Mouse (Mus musculus) forebrain, embryonic 16.5 days (tissue): ENCODE results near the gene Pask. TPM values are rescaled to one million over a fixed set of nuclear protein-coding genes. Genes with fewer than 3 reads are reported as not detected.

ENCODE experiments used
- ATAC-seq: fragments of 200-750 bp; cut with Nextera tagmentation; 2 replicates; pipeline ENCODE4 v1.8.0; 2017; ENCODE audit warnings: mild to moderate bottlenecking, moderate library complexity
- H3K27ac ChIP-seq: fragments of 300-500 bp; sonication (generic); 2 replicates; pipeline ENCODE4 v1.5.1; 2014; ENCODE audit warnings: low read length, control low read depth
- H3K27me3 ChIP-seq: fragments of 300-500 bp; sonication (generic); replicated peaks from 2 replicates; pipeline ENCODE4 v1.6.1; 2014; ENCODE audit warnings: low read length; ENCODE audit not compliant: control insufficient read depth, insufficient read depth
- H3K36me3 ChIP-seq: fragments of 300-500 bp; sonication (generic); 2 replicates; pipeline ENCODE4 v1.6.1; 2014; ENCODE audit not compliant: control insufficient read depth, insufficient read depth
- H3K4me1 ChIP-seq: fragments of 300-500 bp; sonication (generic); replicated peaks from 2 replicates; pipeline ENCODE4 v1.6.1; 2014; ENCODE audit warnings: low read length; ENCODE audit not compliant: control insufficient read depth, insufficient read depth
- H3K4me2 ChIP-seq: fragments of 300-500 bp; sonication (generic); 2 replicates; pipeline ENCODE4 v1.6.1; 2014; ENCODE audit warnings: mild to moderate bottlenecking, low read length, control low read depth
- H3K4me3 ChIP-seq: fragments of 300-500 bp; sonication (generic); replicated peaks from 2 replicates; pipeline ENCODE4 v1.5.1; 2014; ENCODE audit warnings: mild to moderate bottlenecking, low read length, control low read depth
- H3K9ac ChIP-seq: fragments of 300-500 bp; sonication (generic); replicated peaks from 2 replicates; pipeline ENCODE4 v1.6.1; 2014; ENCODE audit warnings: low read depth, low read length, control low read depth
- H3K9me3 ChIP-seq: fragments of 300-500 bp; sonication (generic); 2 replicates; pipeline ENCODE4 v1.6.1; 2016; ENCODE audit warnings: low read length; ENCODE audit not compliant: control insufficient read depth
- WGBS: fragments of 180-500 bp; shearing (Covaris S2); extraction: QIAGEN DNeasy Blood & Tissue Kit; methylation state at CpG from one replicate; pipeline ENCODE4 v1.1.7; 2014; 5-methylcytosine and 5-hydroxymethylcytosine counted together
- polyA plus RNA-seq: library from polyadenylated mRNA; unstranded; fragments of >200 nt; fragmentation: Nextera tagmentation; extraction: Ambion mirVana; gene quantifications from 2 replicates; pipeline ENCODE4 v1.2.1, GENCODE M21; 2015

Gene Pask
- 9.3 and 9.5 TPM in 2 replicates for polyA plus RNA-seq

DNA sequence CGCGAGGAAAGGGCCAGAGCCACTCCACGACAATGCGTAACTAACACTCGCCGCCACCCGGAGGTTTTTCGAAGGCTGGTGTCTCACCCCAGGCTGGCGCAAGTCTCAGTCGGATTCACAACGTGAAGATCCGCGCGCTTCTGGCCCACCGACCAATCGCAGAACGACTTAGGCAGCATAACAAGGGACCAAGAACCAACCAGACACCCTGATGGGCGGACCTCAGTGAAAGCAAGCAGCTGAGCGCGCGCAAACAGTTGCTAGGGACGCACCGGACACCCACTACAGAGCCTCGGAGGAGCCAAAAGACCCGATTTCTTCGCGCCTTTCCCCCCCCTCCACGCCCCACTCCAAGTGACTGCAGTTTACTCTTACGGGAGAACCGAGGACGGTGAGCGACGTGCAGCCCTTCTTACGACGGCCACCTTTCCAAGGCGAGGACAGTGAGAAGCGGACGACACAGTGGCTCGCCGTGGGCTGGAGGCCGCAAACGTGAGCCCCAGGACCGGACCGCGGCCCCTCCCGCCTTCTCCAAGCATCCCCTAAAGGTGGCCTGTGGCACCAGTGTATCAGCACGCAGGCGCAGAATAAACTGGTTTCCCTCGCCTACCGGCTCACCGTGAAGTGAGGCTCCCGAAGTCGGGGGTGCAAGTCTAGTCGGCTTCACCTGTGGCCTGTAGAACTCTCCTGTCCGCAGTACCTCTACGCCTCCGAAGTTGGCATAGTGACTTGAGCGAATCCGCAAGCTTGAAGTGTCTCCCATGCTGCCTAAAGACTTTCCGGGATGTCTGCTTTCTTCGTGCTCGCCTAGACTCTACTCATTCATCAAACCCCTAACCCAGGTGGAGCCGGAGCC lies at the start of gene Pask, which contains the start of gene Ppp1r7:
Gene Pask, minus strand, starts transcription at position 835 of the 856 bp plus-strand sequence.
Gene Ppp1r7, plus strand, starts transcription at position 207 of the 856 bp plus-strand sequence.
- H3K9me3 ChIP-seq = no peaks in the 10 kb centered on the region
- peak within 1 kb of the TSS; percentile 92 for H3K4me2 ChIP-seq
- H3K27ac ChIP-seq = peak within 1 kb of the TSS; percentile 50
- H3K9ac ChIP-seq = peak within 1 kb of the TSS; percentile 80
- peak within 1 kb of the TSS; percentile 61 for H3K4me3 ChIP-seq
- no peaks in the 10 kb centered on the region for H3K27me3 ChIP-seq
- H3K4me1 ChIP-seq = peaks cover 17% of the 10 kb centered on the region
- ATAC-seq = peak; percentile 96
- H3K36me3 ChIP-seq = 0 out of 2 replicates have a peak, but pooled peaks cover 2% of the 10 kb centered on the region
- WGBS = under 1% methylated on average over 63 of the region's 63 CpGs

DNA sequence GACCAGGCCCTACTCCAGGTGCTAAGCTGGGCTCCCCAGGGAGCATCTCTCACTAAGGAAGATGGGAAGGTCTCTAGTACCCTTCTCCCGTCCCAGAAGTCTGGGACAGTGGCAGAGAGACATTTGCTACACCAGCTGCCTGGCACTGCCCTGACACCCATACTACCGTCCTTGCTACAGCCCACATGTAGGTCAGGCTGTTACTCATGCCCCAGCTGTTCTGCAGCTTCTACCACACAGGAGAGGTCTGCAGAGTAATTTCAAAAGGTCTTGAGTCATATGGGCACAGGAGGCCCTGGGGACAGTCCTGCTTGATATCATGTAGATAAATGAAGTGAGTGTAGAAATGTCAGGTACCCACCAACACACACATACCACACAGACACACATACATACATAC lies 45.6 kb upstream of the Pask start:
- H3K27me3 ChIP-seq = no peaks in the 10 kb centered on the region
- no peak overlapping the region for H3K4me3 ChIP-seq
- H3K4me2 ChIP-seq = no peak overlapping the region
- H3K4me1 ChIP-seq = no peaks in the 10 kb centered on the region
- H3K36me3 ChIP-seq = no peaks in the 10 kb centered on the region
- H3K27ac ChIP-seq = no peak overlapping the region
- no peaks in the 10 kb centered on the region for H3K9me3 ChIP-seq
- no peak for ATAC-seq
- 72% methylated on average over 2 of the region's 2 CpGs for WGBS
- H3K9ac ChIP-seq = no peak overlapping the region

DNA sequence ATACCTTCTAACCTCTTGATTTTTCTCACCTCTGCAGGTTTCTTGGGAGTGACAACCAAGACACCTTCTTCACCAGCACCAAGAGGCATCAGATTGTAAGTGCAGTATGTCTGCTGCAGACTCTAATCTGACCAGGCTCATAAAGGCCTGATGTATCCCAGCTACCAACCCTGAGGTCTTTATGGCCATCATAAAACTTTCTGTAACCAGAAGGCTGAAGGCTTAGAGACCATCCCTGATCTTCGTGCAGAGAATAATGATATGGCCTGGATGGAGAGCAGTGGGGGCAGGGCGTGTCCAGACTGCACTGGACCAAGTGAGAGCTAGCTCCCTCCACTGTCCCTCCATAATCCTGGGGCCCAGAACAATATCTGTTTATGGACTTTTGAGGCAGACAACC lies 43.9 kb upstream of the Pask start:
- no peak overlapping the region for H3K27ac ChIP-seq
- H3K9ac ChIP-seq = no peak overlapping the region
- no peak overlapping the region for H3K4me3 ChIP-seq
- H3K36me3 ChIP-seq = no peaks in the 10 kb centered on the region
- H3K4me2 ChIP-seq = no peak overlapping the region
- no peaks in the 10 kb centered on the region for H3K4me1 ChIP-seq
- ATAC-seq = no peak
- H3K9me3 ChIP-seq = no peaks in the 10 kb centered on the region
- no peaks in the 10 kb centered on the region for H3K27me3 ChIP-seq
- WGBS = 71% methylated on average over 2 of the region's 2 CpGs

DNA sequence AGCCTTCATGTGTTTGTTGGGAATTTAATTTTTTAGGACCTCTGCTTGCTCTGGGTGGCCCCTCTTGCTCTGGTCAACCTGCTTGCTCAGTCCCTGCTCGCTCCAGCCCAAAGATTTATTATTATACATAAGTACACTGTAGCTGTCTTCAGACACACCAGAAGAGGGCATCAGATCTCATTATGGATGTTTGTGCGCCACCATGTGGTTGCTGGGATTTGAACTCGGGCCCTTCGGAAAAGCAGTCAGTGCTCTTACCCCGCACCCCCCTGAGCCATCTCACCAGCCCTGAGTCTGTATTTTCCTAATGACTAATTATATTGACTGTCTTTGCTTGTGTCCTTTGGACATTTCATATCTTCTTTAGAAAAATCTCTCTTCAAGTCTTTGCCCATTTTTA lies 35.8 kb upstream of the Pask start:
- WGBS = 74% methylated on average over 5 of the region's 5 CpGs
- no peak overlapping the region for H3K4me3 ChIP-seq
- no peaks in the 10 kb centered on the region for H3K4me1 ChIP-seq
- H3K27ac ChIP-seq = no peak overlapping the region
- no peak overlapping the region for H3K9ac ChIP-seq
- no peaks in the 10 kb centered on the region for H3K36me3 ChIP-seq
- no peak for ATAC-seq
- H3K27me3 ChIP-seq = no peaks in the 10 kb centered on the region
- no peaks in the 10 kb centered on the region for H3K9me3 ChIP-seq
- H3K4me2 ChIP-seq = no peak overlapping the region

DNA sequence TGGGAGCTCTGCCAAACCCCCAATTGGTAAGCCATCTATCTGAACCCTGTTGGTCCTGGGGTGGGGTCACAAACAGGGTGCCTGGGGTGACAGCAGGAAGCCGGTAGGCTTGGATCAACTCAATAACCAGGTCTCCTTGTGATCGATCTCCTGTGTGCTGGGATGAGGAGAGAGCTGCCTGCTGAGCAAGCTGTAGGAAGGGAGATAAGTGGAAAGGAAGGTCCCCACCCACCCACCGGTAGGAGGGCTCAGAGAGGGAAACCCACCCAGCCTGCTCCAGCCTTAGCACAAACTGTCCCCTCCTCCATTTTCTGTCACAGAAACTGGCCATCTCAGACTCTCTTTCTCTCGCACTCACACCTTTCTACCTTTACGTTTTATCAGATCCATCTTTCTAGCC lies 34.0 kb upstream of the Pask start:
- ATAC-seq = no peak
- Histone ChIP-seq H3K4me3 (no peak overlapping the region), H3K4me2 (no peak overlapping the region), H3K27ac (no peak overlapping the region), H3K9me3 (no peaks in the 10 kb centered on the region), H3K4me1 (no peaks in the 10 kb centered on the region), H3K9ac (no peak overlapping the region), H3K27me3 (no peaks in the 10 kb centered on the region), H3K36me3 (no peaks in the 10 kb centered on the region)
- 78% methylated on average over 5 of the region's 5 CpGs for WGBS

DNA sequence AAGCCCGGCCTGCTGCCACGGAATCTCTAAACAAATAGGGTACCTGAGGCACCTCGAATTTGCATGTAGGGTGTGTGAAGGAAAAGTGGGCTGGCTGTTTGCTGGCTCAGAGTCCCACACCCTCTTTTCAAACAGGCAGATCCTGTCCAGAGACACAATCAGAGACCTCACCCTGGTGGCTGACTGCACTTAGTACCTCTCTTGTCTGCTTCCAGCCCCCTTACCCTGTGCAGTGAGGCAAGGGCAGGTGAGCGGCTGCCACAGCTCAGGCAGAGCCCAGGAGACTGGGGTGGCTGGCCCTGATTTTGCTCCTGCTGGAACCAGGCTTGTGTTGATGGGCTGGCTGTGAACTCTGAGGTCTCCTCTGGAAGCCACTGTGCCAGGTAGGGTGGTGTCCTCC lies 30.4 kb upstream of the Pask start, which contains the start of gene Ano7:
Gene Ano7, plus strand, starts transcription at position 266 of the 400 bp plus-strand sequence.
- no peak within 1 kb of the TSS for H3K4me3 ChIP-seq
- no peaks in the 10 kb centered on the region for H3K4me1 ChIP-seq
- H3K9me3 ChIP-seq = no peaks in the 10 kb centered on the region
- H3K27ac ChIP-seq = no peak within 1 kb of the TSS
- WGBS = 73% methylated on average over 4 of the region's 4 CpGs
- H3K9ac ChIP-seq = no peak within 1 kb of the TSS
- H3K36me3 ChIP-seq = no peaks in the 10 kb centered on the region
- no peak for ATAC-seq
- H3K4me2 ChIP-seq = no peak within 1 kb of the TSS
- no peaks in the 10 kb centered on the region for H3K27me3 ChIP-seq

DNA sequence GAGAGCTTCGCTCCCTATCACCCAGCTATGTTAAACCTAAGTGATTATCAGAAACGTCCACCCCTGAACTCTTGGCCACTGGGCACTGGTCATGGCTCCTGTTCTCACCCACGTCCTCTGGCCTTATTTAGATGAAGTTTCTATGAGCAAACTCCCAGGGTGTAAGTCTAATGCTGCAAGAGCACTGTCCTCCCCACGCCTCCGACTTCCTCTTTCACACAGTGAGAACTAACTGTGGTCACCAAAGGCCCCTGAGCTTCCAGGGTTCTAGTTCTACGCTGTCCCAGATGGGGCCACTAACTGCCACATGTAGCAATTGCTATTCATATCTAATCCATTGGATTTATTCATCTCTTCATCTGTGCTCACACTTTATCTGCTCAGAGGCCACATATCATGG lies 22.4 kb upstream of the Pask start:
- no peaks in the 10 kb centered on the region for H3K4me1 ChIP-seq
- H3K9ac ChIP-seq = no peak overlapping the region
- no peaks in the 10 kb centered on the region for H3K9me3 ChIP-seq
- no peak overlapping the region for H3K4me2 ChIP-seq
- no peak overlapping the region for H3K27ac ChIP-seq
- ATAC-seq = no peak
- no peaks in the 10 kb centered on the region for H3K27me3 ChIP-seq
- peaks cover 18% of the 10 kb centered on the region for H3K36me3 ChIP-seq
- H3K4me3 ChIP-seq = no peak overlapping the region
- WGBS = 94% methylated on average over 6 of the region's 6 CpGs

DNA sequence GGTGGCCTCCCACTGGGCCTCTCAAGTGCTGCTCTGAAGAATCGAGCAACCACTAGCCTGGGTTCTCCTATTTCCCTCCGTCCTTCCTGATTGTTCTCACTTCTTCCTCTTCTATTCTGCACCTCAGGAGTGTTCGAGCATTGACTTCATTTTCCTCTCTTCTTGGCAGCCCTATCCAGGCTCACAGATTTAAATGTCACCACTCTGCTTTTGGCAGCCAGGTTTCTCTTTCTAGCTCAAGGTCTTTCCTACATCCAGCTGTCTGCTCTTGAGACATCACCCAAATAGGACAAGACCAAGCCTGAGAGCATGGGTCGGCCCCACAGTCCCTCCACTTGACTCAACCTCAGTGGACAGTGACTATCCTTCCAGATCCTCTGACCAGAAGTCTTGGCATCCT lies 19.4 kb upstream of the Pask start:
- Histone ChIP-seq H3K9ac (no peak overlapping the region), H3K4me2 (no peak overlapping the region), H3K36me3 (peaks cover 14% of the 10 kb centered on the region), H3K9me3 (no peaks in the 10 kb centered on the region), H3K4me1 (no peaks in the 10 kb centered on the region), H3K27me3 (no peaks in the 10 kb centered on the region), H3K27ac (no peak overlapping the region), H3K4me3 (no peak overlapping the region)
- WGBS = 90% methylated on average over 4 of the region's 4 CpGs
- no peak for ATAC-seq

DNA sequence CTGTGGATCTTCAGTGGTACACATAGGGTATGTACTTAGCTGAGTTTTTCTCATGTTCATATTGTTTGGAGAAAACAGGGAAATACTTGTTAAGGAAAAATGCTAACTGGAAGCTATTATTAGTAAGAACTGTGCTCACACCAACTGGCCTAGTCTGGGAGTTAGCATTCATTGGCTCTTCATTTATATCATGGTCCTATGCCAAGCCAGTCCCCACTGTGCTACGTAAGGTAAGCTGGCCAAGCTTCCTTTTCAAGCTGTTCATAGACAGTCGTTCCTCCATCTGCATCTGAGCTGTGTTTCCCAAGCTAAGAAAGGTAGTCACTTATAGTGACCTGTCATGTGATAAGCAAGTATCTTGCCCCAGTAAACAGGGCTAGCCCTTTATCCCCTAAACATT lies 9.4 kb upstream of the Pask start:
- ATAC-seq = no peak
- Histone ChIP-seq H3K9ac (no peak overlapping the region), H3K4me3 (no peak overlapping the region), H3K4me2 (no peak overlapping the region), H3K9me3 (no peaks in the 10 kb centered on the region), H3K4me1 (no peaks in the 10 kb centered on the region), H3K27ac (no peak overlapping the region), H3K27me3 (no peaks in the 10 kb centered on the region), H3K36me3 (peaks cover 19% of the 10 kb centered on the region)
- 89% methylated on average over 2 of the region's 2 CpGs for WGBS
